Mouse (Mus musculus): ENCODE measurements at regions not wholly inside any gene's neighbourhood (a gene's known extent, or its start where the extent isn't known, plus 50 kb on each side); places are given as distances from the start of the nearest gene placed in this dataset.

- H3K4me2 ChIP-seq (replicated peaks): no peak overlapping the region
- 76% methylated on average over 4 of the region's 4 CpGs for WGBS
- H3K27ac ChIP-seq (replicated peaks): no peak overlapping the region
- no peaks in the 10 kb centered on the region for H3K36me3 ChIP-seq
- no peak overlapping the region for H3K4me3 ChIP-seq
- 0 out of 2 replicates have a peak, but pooled peaks cover 4% of the 10 kb centered on the region for H3K9me3 ChIP-seq
- no peak overlapping the region for H3K9ac ChIP-seq (replicated peaks)
- no peaks in the 10 kb centered on the region for H3K27me3 ChIP-seq
- no peak for ATAC-seq (ENCODE audit: low FRiP score, low read depth)
- H3K4me1 ChIP-seq: no peaks in the 10 kb centered on the region
Measured at GRCm38 (mm10) chr11:52678259-52678658, 86.2 kb upstream of the Fstl4 start.

- peaks cover 11% of the 10 kb centered on the region; the same call in 1 of the 2 replicates for H3K4me1 ChIP-seq
- peak; percentile 23; the same call in 1 of the 2 replicates for ATAC-seq (ENCODE audit: low FRiP score, low read depth)
- peak overlapping the region; percentile 36 for H3K27ac ChIP-seq (replicated peaks)
- WGBS: 30% methylated on average over 2 of the region's 2 CpGs
- H3K9ac ChIP-seq (replicated peaks): no peak overlapping the region
- no peaks in the 10 kb centered on the region for H3K27me3 ChIP-seq
- no peak overlapping the region for H3K4me2 ChIP-seq (replicated peaks)
- peaks cover 6% of the 10 kb centered on the region; the same call in 1 of the 2 replicates for H3K9me3 ChIP-seq
- no peaks in the 10 kb centered on the region for H3K36me3 ChIP-seq
- no peak overlapping the region for H3K4me3 ChIP-seq
Measured at GRCm38 (mm10) chr11:52685436-52685835, 79.0 kb upstream of the Fstl4 start.

DNA sequence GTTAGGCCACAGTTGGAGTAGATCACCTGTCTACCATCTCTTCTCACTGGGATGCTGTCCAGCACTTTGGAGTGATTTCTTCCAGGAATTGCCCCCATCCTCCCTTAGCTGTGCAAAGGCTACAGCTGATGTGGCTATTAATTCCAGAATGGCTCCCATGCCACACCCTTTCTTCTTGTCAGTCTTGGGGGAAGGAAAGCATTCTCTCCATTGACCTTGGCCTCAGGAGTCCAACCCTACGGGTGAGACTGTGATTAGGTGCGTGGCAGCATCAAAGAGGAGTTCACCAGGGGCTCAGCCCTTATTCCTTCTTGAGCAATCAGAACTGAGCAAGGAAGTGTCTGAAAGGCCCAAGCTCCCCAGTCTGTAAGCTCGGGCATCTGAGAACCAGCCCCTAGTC is 71.7 kb upstream of the Fstl4 start:
- Histone ChIP-seq H3K4me1 (peaks cover 4% of the 10 kb centered on the region; the same call in 1 of the 2 replicates), H3K4me2 (replicated peaks) (no peak overlapping the region), H3K9ac (replicated peaks) (no peak overlapping the region), H3K27ac (replicated peaks) (no peak overlapping the region), H3K27me3 (no peaks in the 10 kb centered on the region), H3K4me3 (no peak overlapping the region), H3K36me3 (no peaks in the 10 kb centered on the region), H3K9me3 (no peaks in the 10 kb centered on the region)
- WGBS: 65% methylated on average over 3 of the region's 3 CpGs
- no peak for ATAC-seq (ENCODE audit: low FRiP score, low read depth)

GRCm38 (mm10) chr11:52701682-52702081 is 62.8 kb upstream of the Fstl4 start:
- no peak for ATAC-seq (ENCODE audit: low FRiP score, low read depth)
- no peak overlapping the region for H3K4me2 ChIP-seq (replicated peaks)
- no peak overlapping the region for H3K27ac ChIP-seq (replicated peaks)
- no peaks in the 10 kb centered on the region for H3K27me3 ChIP-seq
- H3K4me3 ChIP-seq: no peak overlapping the region
- H3K9me3 ChIP-seq: no peaks in the 10 kb centered on the region
- H3K9ac ChIP-seq (replicated peaks): no peak overlapping the region
- WGBS: 88% methylated on average over 10 of the region's 10 CpGs
- no peaks in the 10 kb centered on the region for H3K4me1 ChIP-seq
- H3K36me3 ChIP-seq: no peaks in the 10 kb centered on the region

GRCm38 (mm10) chr11:52703391-52703790 is 61.0 kb upstream of the Fstl4 start:
- Histone ChIP-seq H3K9me3 (no peaks in the 10 kb centered on the region), H3K9ac (replicated peaks) (no peak overlapping the region), H3K4me1 (no peaks in the 10 kb centered on the region), H3K4me3 (no peak overlapping the region), H3K4me2 (replicated peaks) (no peak overlapping the region), H3K27ac (replicated peaks) (no peak overlapping the region), H3K36me3 (no peaks in the 10 kb centered on the region), H3K27me3 (no peaks in the 10 kb centered on the region)
- 88% methylated on average over 4 of the region's 4 CpGs for WGBS
- ATAC-seq (ENCODE audit: low FRiP score, low read depth): no peak

Data from midbrain, embryonic 12.5 days (tissue).